Mouse (Mus musculus): ENCODE measurements at regions not wholly inside any gene's neighbourhood (a gene's known extent, or its start where the extent isn't known, plus 50 kb on each side); places are given as distances from the start of the nearest gene placed in this dataset.

- Histone ChIP-seq H3K9me3 (ENCODE audit: control insufficient read depth, low read length) (no peaks in the 10 kb centered on the region), H3K4me1 (replicated peaks; ENCODE audit: control insufficient read depth, insufficient read depth, low read length) (no peaks in the 10 kb centered on the region), H3K4me2 (ENCODE audit: low read length) (no peak overlapping the region), H3K9ac (ENCODE audit: low read length) (no peak overlapping the region), H3K27me3 (replicated peaks; ENCODE audit: control insufficient read depth, insufficient read depth, low read length) (no peaks in the 10 kb centered on the region), H3K36me3 (ENCODE audit: control insufficient read depth, insufficient read depth, low read length) (no peaks in the 10 kb centered on the region), H3K27ac (ENCODE audit: low read depth) (no peak overlapping the region), H3K4me3 (ENCODE audit: low read depth, low read length) (no peak overlapping the region)
- no peak for DNase-seq (ENCODE audit: low spot score)
- WGBS: 89% methylated on average over 4 of the region's 4 CpGs
- no peak for ATAC-seq (replicated peaks; ENCODE audit: low FRiP score, low TSS enrichment, low read depth)
These were observed 64.4 kb upstream of the Mkln1 start for GRCm38 (mm10) chr6:31334086-31334485.

DNA sequence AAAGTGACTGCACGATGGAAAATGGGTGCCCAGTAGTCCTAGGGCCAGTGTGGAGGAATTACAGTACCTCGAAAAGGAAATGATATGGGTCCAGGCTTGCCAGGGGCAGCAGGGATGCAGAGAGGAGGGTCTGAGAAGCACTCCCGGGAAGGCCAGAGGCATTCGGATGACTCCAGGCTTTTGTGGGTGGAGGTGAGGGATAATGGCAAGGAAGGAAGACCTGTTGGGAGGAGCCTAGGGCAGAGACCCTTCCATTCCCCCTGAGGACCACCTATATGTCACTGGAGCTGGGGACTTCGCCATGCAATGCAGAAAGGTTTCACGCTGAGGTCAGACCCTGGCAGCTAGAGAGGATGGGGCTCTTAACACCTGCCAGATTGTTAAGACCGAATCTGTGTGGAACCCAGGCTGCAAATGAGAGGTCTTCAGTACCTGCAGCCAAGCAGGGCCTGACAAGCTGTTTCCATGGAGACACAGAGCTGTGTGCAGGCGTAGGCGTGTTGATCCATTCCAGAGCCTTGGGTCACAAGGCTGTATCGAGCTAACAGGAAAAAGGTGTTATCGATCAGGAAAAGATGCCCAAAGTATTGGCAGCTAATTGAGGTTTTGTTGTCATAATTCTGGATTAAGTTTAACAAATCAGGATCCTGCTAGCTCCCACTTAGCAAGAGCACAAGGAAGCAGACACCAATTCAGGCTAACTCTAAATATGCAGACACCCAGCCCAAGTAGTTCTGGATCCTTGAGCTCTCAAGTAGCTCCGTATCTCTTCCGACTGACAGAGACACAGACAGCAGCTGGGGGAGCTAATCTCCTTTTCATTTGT is 59.2 kb upstream of the Mkln1 start:
- no peaks in the 10 kb centered on the region for H3K27me3 ChIP-seq (replicated peaks; ENCODE audit: control insufficient read depth, insufficient read depth, low read length)
- H3K4me1 ChIP-seq (replicated peaks; ENCODE audit: control insufficient read depth, insufficient read depth, low read length): 0 out of 2 replicates have a peak, but pooled peaks cover 5% of the 10 kb centered on the region
- no peak for ATAC-seq (replicated peaks; ENCODE audit: low FRiP score, low TSS enrichment, low read depth)
- 39% methylated on average over 13 of the region's 13 CpGs for WGBS
- no peak overlapping the region for H3K9ac ChIP-seq (ENCODE audit: low read length)
- no peak overlapping the region for H3K4me2 ChIP-seq (ENCODE audit: low read length)
- DNase-seq (ENCODE audit: low spot score): no peak
- no peaks in the 10 kb centered on the region for H3K36me3 ChIP-seq (ENCODE audit: control insufficient read depth, insufficient read depth, low read length)
- no peaks in the 10 kb centered on the region for H3K9me3 ChIP-seq (ENCODE audit: control insufficient read depth, low read length)
- no peak overlapping the region for H3K27ac ChIP-seq (ENCODE audit: low read depth)
- H3K4me3 ChIP-seq (ENCODE audit: low read depth, low read length): no peak overlapping the region

DNA sequence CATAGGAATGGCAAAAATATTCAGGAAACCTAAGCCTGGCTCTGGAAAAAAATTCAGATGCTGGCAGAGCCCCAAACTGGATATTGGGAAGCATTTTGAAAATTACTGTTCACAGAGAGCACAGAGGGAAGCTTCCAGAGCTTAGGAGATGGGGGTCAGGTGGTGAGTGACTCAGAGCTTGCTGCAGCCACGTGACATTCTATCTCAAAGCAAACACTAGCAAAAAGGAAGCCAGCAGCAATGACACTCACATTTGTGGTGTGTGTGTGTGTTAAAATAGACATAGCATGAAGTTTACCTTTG is 58.6 kb upstream of the Mkln1 start:
- no peak overlapping the region for H3K4me3 ChIP-seq (ENCODE audit: low read depth, low read length)
- no peaks in the 10 kb centered on the region for H3K9me3 ChIP-seq (ENCODE audit: control insufficient read depth, low read length)
- DNase-seq (ENCODE audit: low spot score) (no peak), ATAC-seq (replicated peaks; ENCODE audit: low FRiP score, low TSS enrichment, low read depth) (no peak)
- H3K4me2 ChIP-seq (ENCODE audit: low read length): no peak overlapping the region
- no peak overlapping the region for H3K27ac ChIP-seq (ENCODE audit: low read depth)
- no peaks in the 10 kb centered on the region for H3K36me3 ChIP-seq (ENCODE audit: control insufficient read depth, insufficient read depth, low read length)
- no peak overlapping the region for H3K9ac ChIP-seq (ENCODE audit: low read length)
- H3K4me1 ChIP-seq (replicated peaks; ENCODE audit: control insufficient read depth, insufficient read depth, low read length): 0 out of 2 replicates have a peak, but pooled peaks cover 5% of the 10 kb centered on the region
- 15% methylated on average over 1 of the region's 1 CpGs for WGBS
- H3K27me3 ChIP-seq (replicated peaks; ENCODE audit: control insufficient read depth, insufficient read depth, low read length): no peaks in the 10 kb centered on the region

DNA sequence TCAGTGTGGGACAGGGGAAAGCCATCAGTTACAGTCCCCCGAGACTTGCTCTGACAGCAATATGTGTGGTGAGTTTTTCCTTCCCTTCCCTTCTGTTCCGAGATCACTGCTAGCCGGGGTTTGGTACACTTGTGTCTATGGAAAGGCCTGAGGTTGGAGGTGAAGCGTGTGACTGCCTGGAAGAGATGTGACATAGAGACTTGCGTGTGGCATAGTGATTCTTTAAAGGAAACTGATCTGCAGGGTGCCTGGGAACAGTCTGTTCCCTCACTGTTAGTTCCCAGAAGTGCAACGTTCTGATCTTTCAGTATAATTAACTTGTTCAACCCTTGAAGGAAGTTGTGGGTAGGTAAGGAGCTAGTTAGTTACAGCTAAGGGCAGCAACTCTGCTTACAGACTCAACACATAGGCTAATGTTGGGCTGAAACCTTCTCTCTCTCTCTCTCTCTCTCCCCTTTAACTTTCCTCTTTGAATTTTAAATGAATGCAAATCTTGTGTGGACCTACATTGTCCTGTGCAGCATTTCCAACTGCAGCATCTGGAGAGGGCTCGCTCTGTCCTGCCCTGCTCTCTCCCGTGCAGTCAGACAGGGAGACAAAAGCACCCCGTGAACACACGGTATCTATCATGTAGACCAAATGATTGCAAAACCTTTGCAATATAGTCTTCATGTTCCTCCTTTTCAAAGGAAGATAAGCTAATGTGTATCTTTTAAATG is 53.0 kb upstream of the Mkln1 start:
- Histone ChIP-seq H3K9me3 (ENCODE audit: control insufficient read depth, low read length) (no peaks in the 10 kb centered on the region), H3K36me3 (ENCODE audit: control insufficient read depth, insufficient read depth, low read length) (no peaks in the 10 kb centered on the region), H3K27ac (ENCODE audit: low read depth) (no peak overlapping the region), H3K4me3 (ENCODE audit: low read depth, low read length) (no peak overlapping the region), H3K4me2 (ENCODE audit: low read length) (no peak overlapping the region), H3K4me1 (replicated peaks; ENCODE audit: control insufficient read depth, insufficient read depth, low read length) (no peaks in the 10 kb centered on the region), H3K27me3 (replicated peaks; ENCODE audit: control insufficient read depth, insufficient read depth, low read length) (no peaks in the 10 kb centered on the region), H3K9ac (ENCODE audit: low read length) (no peak overlapping the region)
- DNase-seq (ENCODE audit: low spot score) (no peak), ATAC-seq (replicated peaks; ENCODE audit: low FRiP score, low TSS enrichment, low read depth) (no peak)
- WGBS: 61% methylated on average over 10 of the region's 10 CpGs

DNA sequence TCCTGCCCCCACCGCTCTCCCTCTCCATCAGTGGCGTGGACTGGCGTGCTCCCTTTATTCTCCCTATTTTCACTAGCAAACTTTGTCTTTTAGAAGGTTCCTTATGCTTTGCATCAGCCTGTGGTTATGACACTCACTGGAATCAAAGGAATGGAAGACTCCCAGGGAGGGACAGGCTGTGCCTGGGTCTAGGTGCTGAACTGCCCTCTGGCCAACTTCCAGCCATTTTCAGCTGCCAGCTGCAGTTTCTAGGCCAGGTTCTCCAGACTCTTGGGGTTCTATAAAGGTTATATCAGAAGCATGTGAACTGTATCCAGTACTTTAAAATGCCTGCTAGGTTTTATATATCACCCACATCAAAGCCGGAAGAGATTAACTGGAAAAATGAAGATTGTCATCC is 50.2 kb upstream of the Mkln1 start:
- 93% methylated on average over 4 of the region's 4 CpGs for WGBS

More for the DNA sequence above, 50.2 kb upstream of the Mkln1 start:
- Histone ChIP-seq H3K27me3 (replicated peaks; ENCODE audit: control insufficient read depth, insufficient read depth, low read length) (no peaks in the 10 kb centered on the region), H3K4me2 (ENCODE audit: low read length) (no peak overlapping the region), H3K36me3 (ENCODE audit: control insufficient read depth, insufficient read depth, low read length) (no peaks in the 10 kb centered on the region), H3K27ac (ENCODE audit: low read depth) (no peak overlapping the region), H3K4me3 (ENCODE audit: low read depth, low read length) (no peak overlapping the region), H3K9me3 (ENCODE audit: control insufficient read depth, low read length) (no peaks in the 10 kb centered on the region), H3K9ac (ENCODE audit: low read length) (no peak overlapping the region), H3K4me1 (replicated peaks; ENCODE audit: control insufficient read depth, insufficient read depth, low read length) (no peaks in the 10 kb centered on the region)
- DNase-seq (ENCODE audit: low spot score) (no peak), ATAC-seq (replicated peaks; ENCODE audit: low FRiP score, low TSS enrichment, low read depth) (no peak)

MicroRNAs encoded in the stretch of these regions (microRNA counts, 519-probe panel; counts per million panel counts)
- microRNA mmu-miR-29a: 3,273 counts per million, percentile 41 among the panel's probes with 10 or more counts

Small RNA genes lying in the stretch of these regions (microRNA-seq; reads per million reads assigned to microRNA genes)
- gene Mir29a: 65.7 reads per million, percentile 54 among the genes with 10 or more reads in this experiment
- gene Mir29b-1: 0.59 reads per million

Data from intestine, embryonic 14.5 days (tissue).